Mouse (Mus musculus) heart, adult 2 months (tissue): ENCODE measurements around the gene Vstm5. TPM values are rescaled to one million over a fixed set of nuclear protein-coding genes. Genes with fewer than 3 reads are reported as not detected.
A peak's percentile ranks its signal among the peaks of the same experiment; 100 is the strongest.
"Not testable (repeated sequence)": the region's sequence is repeated elsewhere in the genome, so short reads cannot be mapped to it uniquely, and the experiment has no call there.

Experiments
- DNase-seq, 2 experiments: peaks; one replicate each; pipeline ENCODE4 v3.0.0; 2021
- H3K27ac ChIP-seq: fragments of 200-600 bp; 2 replicates; pipeline ENCODE4 v1.8.1; 2022
- H3K27me3 ChIP-seq: fragments of 200-500 bp; 2 replicates; pipeline ENCODE4 v1.6.1; 2012; ENCODE audit warnings: mild to moderate bottlenecking, low read length, inconsistent platforms, mixed read lengths; ENCODE audit not compliant: control insufficient read depth, insufficient read depth
- H3K36me3 ChIP-seq: fragments of 200-500 bp; 2 replicates; pipeline ENCODE4 v1.6.1; 2012; ENCODE audit warnings: low read length, inconsistent platforms; ENCODE audit not compliant: control insufficient read depth, insufficient read depth
- H3K4me1 ChIP-seq: fragments of 200-500 bp; 2 replicates; pipeline ENCODE4 v1.6.1; 2011; ENCODE audit warnings: low read length; ENCODE audit not compliant: control insufficient read depth, insufficient read depth
- H3K4me3 ChIP-seq: fragments of 200-600 bp; 2 replicates; pipeline ENCODE4 v1.8.1; 2022
- H3K79me2 ChIP-seq: fragments of 200-500 bp; replicated peaks from 2 replicates; pipeline ENCODE4 v1.6.1; 2012; ENCODE audit warnings: mild to moderate bottlenecking, inconsistent platforms, low read length, moderate library complexity, mixed read lengths; ENCODE audit not compliant: control insufficient read depth, insufficient read depth
- H3K9ac ChIP-seq: fragments of 200-500 bp; 2 replicates; pipeline ENCODE4 v1.6.1; 2012; ENCODE audit warnings: low read depth, mild to moderate bottlenecking, control low read depth, inconsistent platforms, low read length, mixed read lengths
- CTCF ChIP-seq: fragments of 200-600 bp; IDR thresholded peaks from 2 replicates; pipeline ENCODE4 v1.8.1; 2022; ENCODE audit warnings: antibody characterized with exemption, mild to moderate bottlenecking, moderate library complexity
- EP300 ChIP-seq: fragments of 200-500 bp; IDR thresholded peaks from 2 replicates; pipeline ENCODE4 v1.6.1; 2011; ENCODE audit warnings: low read depth, low read length, control low read depth; ENCODE audit not compliant: insufficient read depth
- POLR2A ChIP-seq: fragments of 200-500 bp; IDR thresholded peaks from 2 replicates; pipeline ENCODE4 v1.6.1; 2011; ENCODE audit warnings: mild to moderate bottlenecking, low read depth, low read length, control low read depth; ENCODE audit not compliant: insufficient read depth
- WGBS: fragments of 180-500 bp; shearing (Covaris S2); methylation state at CpG from one replicate; pipeline ENCODE4 v1.1.7; 2018; 5-methylcytosine and 5-hydroxymethylcytosine counted together
- intact Hi-C: fragments of 180-260 bp; cut with DNase I; formaldehyde crosslinking; loops from one replicate; pipeline ENCODE4 v1.15.1; 2025
- polyA plus RNA-seq: library from polyadenylated mRNA; depleted of rRNA; stranded (reverse); fragments of >200 nt; gene quantifications from 2 replicates; pipeline ENCODE4 v1.2.3, GENCODE M21; 2012
- total RNA-seq, 2 experiments: library from RNA; stranded (reverse); gene quantifications; 2 replicates each; pipeline ENCODE4 v1.2.3; 2021

Gene Vstm5
- total and polyA plus RNA-seq, 3 experiments = 0.23 to 0.32 (median 0.31) TPM

DNA sequence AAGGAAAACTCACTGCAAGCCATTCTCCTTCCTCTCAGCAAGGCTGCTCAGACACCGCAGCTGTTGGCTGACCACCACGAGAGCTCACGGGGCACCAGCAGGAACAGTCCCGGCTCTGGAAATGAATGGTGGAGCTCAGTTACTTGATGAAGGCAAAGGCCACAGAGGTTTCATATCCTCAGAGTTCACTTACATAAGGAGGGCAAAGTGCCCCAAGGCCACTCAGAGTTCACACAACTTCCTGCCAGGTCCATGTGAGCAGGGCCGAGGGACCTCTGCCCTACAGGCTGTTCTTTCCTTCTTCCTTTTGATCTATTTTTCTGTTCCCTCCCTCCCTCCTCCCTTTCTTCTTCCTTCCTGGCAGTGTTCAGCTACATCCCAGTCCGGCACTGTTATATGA, 62.6 kb downstream of the Vstm5 start:
- Histone ChIP-seq H3K36me3 (no peaks in the 10 kb centered on the region; the same call in 1 of the 2 replicates), H3K4me3 (no peak overlapping the region), H3K9ac (0 out of 2 replicates have a peak overlapping the region, but pooled peaks have one; percentile 5), H3K27me3 (no peaks in the 10 kb centered on the region), H3K27ac (peak overlapping the region; percentile 51), H3K79me2 (no peaks in the 10 kb centered on the region), H3K4me1 (peaks cover 2% of the 10 kb centered on the region)
- peak in 1 of 2 experiments; percentile 38 for DNase-seq
- TF ChIP-seq CTCF (no peak), EP300 (no peak), POLR2A (no peak)
- 26% methylated on average over 6 of the region's 6 CpGs for WGBS
- intact Hi-C loops = no loop called here

DNA sequence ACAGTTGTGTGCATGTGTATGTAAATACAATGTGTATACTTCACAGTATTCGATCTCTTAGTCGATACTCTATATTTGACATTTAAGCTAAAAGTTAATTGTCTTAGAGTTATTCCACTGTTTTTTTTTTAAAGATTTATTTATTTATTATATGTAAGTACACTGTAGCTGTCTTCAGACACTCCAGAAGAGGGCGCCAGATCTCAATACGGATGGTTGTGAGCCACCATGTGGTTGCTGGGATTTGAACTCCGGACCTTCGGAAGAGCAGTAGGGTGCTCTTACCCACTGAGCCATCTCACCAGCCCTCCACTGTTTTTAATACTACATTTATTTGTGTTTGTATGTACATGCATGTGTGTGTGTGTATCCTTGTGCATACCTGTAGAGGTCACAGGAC, 63.2 kb downstream of the Vstm5 start:
- 86% methylated on average over 6 of the region's 6 CpGs for WGBS
- H3K27ac ChIP-seq, H3K9ac ChIP-seq, intact Hi-C loops, DNase-seq, H3K4me3 ChIP-seq, H3K79me2 ChIP-seq, H3K36me3 ChIP-seq, H3K27me3 ChIP-seq, H3K4me1 ChIP-seq: not testable (repeated sequence)
- peak; percentile 56 for TF ChIP-seq CTCF

DNA sequence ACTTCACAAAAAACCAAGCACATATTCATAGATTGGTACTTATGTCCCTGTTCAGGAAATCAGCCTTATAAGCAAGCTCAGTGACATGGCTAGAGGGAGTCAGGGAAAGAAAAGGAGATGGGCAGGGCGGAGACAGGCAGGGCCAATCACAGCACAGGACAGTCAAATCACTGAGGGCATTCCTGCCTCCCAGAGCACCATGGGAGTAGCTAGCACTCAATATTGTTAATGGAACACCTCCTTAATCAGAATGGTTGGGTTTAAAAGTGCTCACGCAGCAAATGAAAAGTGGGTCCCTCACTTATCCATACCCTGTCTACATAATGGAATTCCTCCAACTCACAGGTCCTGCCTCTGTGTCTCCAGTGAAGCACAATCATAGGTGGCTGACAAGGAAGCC, 64.0 kb downstream of the Vstm5 start:
- DNase-seq = no peak
- Histone ChIP-seq H3K4me3 (no peak overlapping the region), H3K9ac (no peak overlapping the region), H3K4me1 (peaks cover 6% of the 10 kb centered on the region), H3K27ac (no peak overlapping the region), H3K27me3 (no peaks in the 10 kb centered on the region), H3K36me3 (peaks cover 9% of the 10 kb centered on the region), H3K79me2 (no peaks in the 10 kb centered on the region)
- WGBS = 91% methylated on average over 2 of the region's 2 CpGs
- TF ChIP-seq EP300 (no peak), CTCF (no peak), POLR2A (no peak)
- intact Hi-C loops = no loop called here

DNA sequence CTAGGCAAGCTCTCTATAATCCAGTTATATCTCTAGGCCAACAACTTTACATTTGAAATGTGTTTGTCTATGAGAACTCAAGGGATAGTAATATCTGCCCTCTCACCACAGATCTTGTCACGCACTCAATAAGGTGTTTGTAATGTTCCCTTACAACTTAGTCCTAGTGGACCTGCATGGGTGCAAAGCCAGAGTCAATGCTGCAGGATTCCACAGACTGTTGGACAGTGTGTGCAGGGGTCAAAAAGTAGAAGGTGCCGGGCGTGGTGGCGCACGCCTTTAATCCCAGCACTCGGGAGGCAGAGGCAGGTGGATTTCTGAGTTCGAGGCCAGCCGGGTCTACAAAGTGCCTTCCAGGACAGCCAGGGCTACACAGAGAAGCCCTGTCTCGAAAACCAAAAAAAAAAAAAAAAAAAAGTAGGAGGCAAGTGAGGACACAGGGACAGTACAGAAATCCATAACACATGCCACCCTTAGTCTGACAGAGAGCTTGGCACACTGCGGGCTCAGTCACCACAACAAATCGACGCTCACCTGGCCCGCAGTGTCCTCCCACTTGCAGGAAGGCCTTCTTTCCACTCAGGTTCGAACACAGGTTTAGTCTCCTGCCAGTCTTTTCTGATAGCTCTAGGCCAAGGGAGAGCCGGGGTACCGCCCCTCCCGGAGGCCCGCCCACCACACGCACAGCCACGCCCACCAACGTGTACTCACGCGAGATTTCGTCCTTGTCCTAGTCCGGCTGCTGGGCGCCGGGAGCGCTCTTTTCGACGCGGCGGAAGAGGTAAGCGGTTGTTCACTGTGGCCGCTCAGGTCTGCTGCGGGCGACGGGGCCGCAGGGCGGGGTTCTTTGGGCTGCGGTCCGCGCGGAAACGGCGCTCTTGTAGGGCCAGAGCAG, 66.9 kb downstream of the Vstm5 start, which contains the start of gene Taf1d:
Gene Taf1d, plus strand, starts transcription at position 712 of the 895 bp plus-strand sequence.
- Histone ChIP-seq H3K79me2 (no peaks in the 10 kb centered on the region), H3K36me3 (peaks cover 31% of the 10 kb centered on the region), H3K4me1 (peaks cover 8% of the 10 kb centered on the region), H3K27ac (peak within 1 kb of the TSS; percentile 93), H3K9ac (peak within 1 kb of the TSS; percentile 86), H3K27me3 (no peaks in the 10 kb centered on the region), H3K4me3 (peak within 1 kb of the TSS; percentile 78)
- DNase-seq = peak; percentile 97 to 100
- TF ChIP-seq EP300 (peak; percentile 29; the same call in 1 of the 2 replicates), POLR2A (peak; percentile 97), CTCF (no peak)
- intact Hi-C loops = loop anchor here (2.0 to 5.0 kb wide), 2 partner anchors 25 to 52 kb away; partner anchors contain the start of gene Cep295
- 11% methylated on average over 45 of the region's 45 CpGs for WGBS

DNA sequence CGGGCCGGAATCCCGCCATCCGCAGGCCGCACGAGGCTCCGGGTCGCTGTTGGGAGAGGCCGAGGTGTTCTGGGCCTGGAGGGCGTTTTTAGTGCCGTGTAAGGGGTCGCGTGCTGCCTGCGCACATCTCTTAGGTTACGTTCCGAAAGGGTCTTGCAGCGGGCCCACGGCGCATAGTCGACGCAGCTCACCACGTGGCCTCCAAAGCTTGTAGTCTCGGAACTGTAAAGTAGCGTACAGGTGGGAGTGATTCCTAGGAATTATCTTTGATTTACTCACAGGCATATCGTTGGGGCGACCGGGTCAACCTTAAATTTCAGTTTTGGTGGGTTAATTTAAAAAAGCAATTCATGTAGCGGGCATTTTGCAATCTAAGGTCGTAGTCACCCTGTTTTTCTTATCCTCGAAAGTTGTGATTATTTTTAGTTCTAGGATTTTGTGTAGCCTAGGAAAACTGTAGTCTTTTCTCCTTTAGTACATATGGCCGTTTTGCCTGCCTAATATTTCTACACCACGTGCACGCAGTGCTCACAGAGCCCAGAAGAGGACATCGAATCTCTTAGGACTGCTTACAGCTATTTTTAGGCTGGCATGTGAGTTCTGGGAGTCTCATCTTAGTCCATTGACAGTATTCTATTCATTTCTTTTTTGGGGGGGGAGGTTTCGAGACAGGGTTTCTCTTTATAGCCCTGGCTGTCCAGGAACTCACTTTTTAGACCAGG, 67.7 kb downstream of the Vstm5 start, which contains the start of gene 4931406C07Rik:
Gene 4931406C07Rik, minus strand, starts transcription at position 51 of the 722 bp plus-strand sequence.
- peak within 1 kb of the TSS; percentile 86 for H3K9ac ChIP-seq
- H3K4me3 ChIP-seq = peak within 1 kb of the TSS; percentile 78
- peaks cover 34% of the 10 kb centered on the region for H3K36me3 ChIP-seq
- under 1% methylated on average over 35 of the region's 35 CpGs for WGBS
- peaks cover 8% of the 10 kb centered on the region for H3K4me1 ChIP-seq
- H3K79me2 ChIP-seq = no peaks in the 10 kb centered on the region
- no peaks in the 10 kb centered on the region for H3K27me3 ChIP-seq
- no peak for DNase-seq
- TF ChIP-seq EP300 = 0 out of 2 replicates have a peak, but pooled peaks have one; percentile 3
- no peak for TF ChIP-seq CTCF
- intact Hi-C loops = loop anchor here (2.0 to 5.0 kb wide), 2 partner anchors 26 to 51 kb away; partner anchors contain the start of gene Cep295
- peak within 1 kb of the TSS; percentile 93 for H3K27ac ChIP-seq

DNA sequence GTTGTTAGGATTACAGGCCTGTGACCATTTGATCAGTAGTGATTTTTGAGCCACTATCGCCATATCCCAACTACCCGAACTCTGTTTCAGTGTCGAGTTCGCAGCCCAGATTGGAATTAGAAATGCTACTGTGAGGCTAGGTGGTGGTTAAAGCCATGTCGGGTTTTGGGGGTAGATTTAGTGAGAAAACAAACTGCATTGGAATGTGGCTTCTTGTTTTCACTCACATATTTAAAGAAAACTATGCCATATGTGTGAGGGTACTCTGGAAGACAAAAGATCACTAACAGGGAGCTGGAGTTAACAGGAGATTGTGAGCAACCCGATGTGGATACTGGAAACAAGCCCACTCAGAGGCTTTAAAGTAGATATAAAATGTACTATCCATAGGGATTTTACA, 68.4 kb downstream of the Vstm5 start:
- 15% methylated on average over 6 of the region's 6 CpGs for WGBS

More for the DNA sequence above, 68.4 kb downstream of the Vstm5 start:
- H3K79me2 ChIP-seq = no peaks in the 10 kb centered on the region
- no peaks in the 10 kb centered on the region for H3K27me3 ChIP-seq
- H3K27ac ChIP-seq = no peak overlapping the region; the same call in 1 of the 2 replicates
- peaks cover 8% of the 10 kb centered on the region for H3K4me1 ChIP-seq
- intact Hi-C loops = loop anchor here (2.0 to 5.0 kb wide), 2 partner anchors 26 to 50 kb away; partner anchors contain the start of gene Cep295
- DNase-seq = no peak
- H3K9ac ChIP-seq = peak overlapping the region; percentile 47
- no peak for TF ChIP-seq EP300
- TF ChIP-seq POLR2A = no peak
- TF ChIP-seq CTCF = no peak
- H3K36me3 ChIP-seq = peaks cover 39% of the 10 kb centered on the region
- peak overlapping the region; percentile 78; the same call in 1 of the 2 replicates for H3K4me3 ChIP-seq
